Mouse (Mus musculus) G1E (cell line): ENCODE measurements at regions not wholly inside any gene's neighbourhood (a gene's known extent, or its start where the extent isn't known, plus 50 kb on each side); places are given as distances from the start of the nearest gene placed in this dataset.

Experiments used
- CTCF ChIP-seq: IDR thresholded peaks from 2 replicates; pipeline ENCODE4 v1.5.1; 2012; ENCODE audit warnings: low read depth, low read length, inconsistent platforms, mixed read lengths
- GATA1 ChIP-seq: IDR thresholded peaks from 2 replicates; pipeline ENCODE4 v1.6.1; 2012; ENCODE audit warnings: borderline replicate concordance, low read length, inconsistent platforms, mixed read lengths

DNA sequence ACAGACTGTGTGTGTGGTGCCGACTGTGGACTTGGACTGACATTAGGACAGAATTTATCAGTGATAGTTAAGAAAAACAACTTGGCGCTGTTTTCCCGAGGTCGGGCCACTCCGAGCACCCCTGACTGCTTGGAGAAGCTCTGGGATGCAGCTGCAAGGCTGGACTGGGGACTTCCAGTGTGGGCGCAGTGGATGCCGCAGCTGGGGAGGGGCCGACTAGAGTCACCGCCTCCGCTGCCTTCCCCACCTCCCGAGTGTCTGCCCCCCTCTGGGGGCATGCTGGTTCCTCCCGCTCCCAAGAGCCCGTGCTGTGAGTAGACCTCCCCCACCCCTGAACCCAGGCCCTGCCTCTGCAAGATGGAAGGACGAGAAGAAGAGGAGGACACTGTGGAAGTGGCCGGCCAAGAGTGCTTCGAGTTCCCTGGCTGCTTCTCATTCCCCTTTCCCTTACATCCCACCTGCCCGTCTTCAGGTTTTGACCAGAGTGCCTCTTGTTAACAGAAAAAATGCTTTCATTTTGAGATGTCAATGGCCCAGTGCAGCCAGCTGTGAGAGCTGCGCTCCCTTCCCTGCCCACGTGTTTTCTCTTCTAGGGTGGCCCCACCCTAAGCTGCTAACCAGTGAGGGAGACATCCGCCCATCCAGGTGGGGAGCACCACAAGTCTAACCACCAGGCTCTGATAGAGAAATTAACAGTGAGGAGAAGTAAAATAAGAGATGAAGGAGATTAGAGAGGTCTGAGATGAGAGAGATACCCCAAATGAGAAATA is 90.3 kb downstream of the Mex3b start:
- TF ChIP-seq CTCF (no peak), GATA1 (no peak)
